Mouse (Mus musculus) kidney, adult 2 months (tissue): ENCODE measurements at regions not wholly inside any gene's neighbourhood (a gene's known extent, or its start where the extent isn't known, plus 50 kb on each side); places are given as distances from the start of the nearest gene placed in this dataset.

Experiments
- CTCF ChIP-seq: fragments of 200-500 bp; conservative IDR thresholded peaks from 2 replicates; pipeline ENCODE4 v1.5.1; 2011; ENCODE audit warnings: low read depth, mild to moderate bottlenecking, control low read depth, low read length, moderate library complexity, mixed read lengths; ENCODE audit not compliant: insufficient read depth, insufficient read length
- POLR2A ChIP-seq: fragments of 200-500 bp; IDR thresholded peaks from one replicate; pipeline ENCODE4 v1.6.1; 2011; ENCODE audit warnings: low read depth, low read length, control low read depth

- TF ChIP-seq CTCF (no peak), POLR2A (no peak)
These were observed 240.3 kb upstream of the Gm765 start for GRCm38 (mm10) chr6:98582826-98583225.
